Mouse (Mus musculus) thymus, adult 2 months (tissue): ENCODE measurements around the gene Gng12.

Experiments
- CTCF ChIP-seq: fragments of 200-500 bp; IDR thresholded peaks from 2 replicates; pipeline ENCODE4 v1.5.1; 2012; ENCODE audit warnings: mild to moderate bottlenecking, control low read depth, low read length, moderate library complexity, borderline replicate concordance; ENCODE audit not compliant: control insufficient read depth, poor library complexity, insufficient read depth; ENCODE audit errors: extremely low read depth
- POLR2A ChIP-seq: fragments of 200-500 bp; IDR thresholded peaks from 2 replicates; pipeline ENCODE4 v1.6.1; 2012; ENCODE audit warnings: mild to moderate bottlenecking, low read length, control low read depth, moderate library complexity; ENCODE audit not compliant: control insufficient read depth, poor library complexity, insufficient read depth; ENCODE audit errors: extremely low read depth

- TF ChIP-seq CTCF (no peak), POLR2A (no peak)
Observed at GRCm38 (mm10) chr6:67013293-67013948, 117.2 kb downstream of the Gng12 start.
